Mouse (Mus musculus): ENCODE data around the gene Uchl5. TPM values are rescaled to one million over a fixed set of nuclear protein-coding genes. Genes with fewer than 3 reads are reported as not detected.

Gene Uchl5
- polyA plus RNA-seq, 1 experiment, result 5.0 TPM

DNA sequence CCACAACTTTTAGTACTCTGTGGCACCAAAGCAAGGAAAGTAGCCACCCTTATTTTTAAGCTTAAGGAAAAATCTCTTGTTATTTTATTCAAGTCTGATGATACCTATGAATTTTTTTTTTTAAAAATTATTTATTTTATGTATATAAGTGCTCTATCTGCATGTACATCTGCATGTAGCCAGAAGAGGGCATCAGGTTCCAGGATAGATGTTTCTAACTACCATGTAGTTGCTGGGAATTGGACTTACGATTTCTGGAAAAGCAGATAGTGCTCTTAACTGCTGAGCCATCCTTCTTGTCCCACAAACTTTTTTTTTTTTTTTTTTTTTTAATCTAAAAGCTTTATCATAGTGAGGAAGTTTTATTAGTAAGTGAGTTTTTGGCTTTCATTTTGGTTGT, 12.6 kb upstream of the Uchl5 start:
- DNase-seq, result no peak
- Histone ChIP-seq H3K27ac (ENCODE audit: control insufficient read depth, insufficient read depth, low read length) (no peak overlapping the region), H3K27me3 (ENCODE audit: control insufficient read depth, insufficient read depth, low read length) (no peaks in the 10 kb centered on the region), H3K36me3 (ENCODE audit: control insufficient read depth, insufficient read depth, low read length) (no peaks in the 10 kb centered on the region), H3K4me1 (replicated peaks; ENCODE audit: control insufficient read depth, insufficient read depth, low read length) (no peaks in the 10 kb centered on the region), H3K4me3 (ENCODE audit: control insufficient read depth, insufficient read depth, low read length) (no peak overlapping the region)
- WGBS, result 92% methylated on average over 1 of the region's 1 CpGs
- no peak for TF ChIP-seq CTCF (IDR thresholded peaks at IDR 0.05; ENCODE audit: borderline replicate concordance, control insufficient read depth, extremely low read depth, insufficient read depth, low read length, poor library complexity)
- TF ChIP-seq POLR2A (IDR thresholded peaks at IDR 0.05; ENCODE audit: control insufficient read depth, extremely low read depth, insufficient read depth, low read length, poor library complexity), result no peak

DNA sequence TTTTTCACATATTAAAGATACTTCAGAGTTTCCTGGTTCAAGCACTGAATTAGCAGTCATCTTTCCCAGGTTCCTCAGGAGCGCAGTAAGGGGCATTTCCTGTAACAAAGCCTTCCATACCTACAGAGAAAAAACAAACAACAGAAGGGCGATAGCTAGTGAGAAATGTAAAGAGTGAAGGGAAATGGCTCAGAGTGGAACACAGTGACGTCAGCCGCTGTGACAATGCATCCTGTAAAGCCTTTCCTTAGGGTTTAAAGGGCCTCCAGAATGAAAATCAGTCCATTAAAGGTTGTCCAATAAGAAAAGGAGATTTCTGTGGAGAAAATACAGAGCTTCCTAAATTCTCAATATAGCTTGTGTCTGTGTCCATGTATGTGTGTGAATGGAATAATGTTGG, 11.3 kb upstream of the Uchl5 start:
- no peak overlapping the region for H3K27ac ChIP-seq (ENCODE audit: control insufficient read depth, insufficient read depth, low read length)
- no peaks in the 10 kb centered on the region for H3K36me3 ChIP-seq (ENCODE audit: control insufficient read depth, insufficient read depth, low read length)
- DNase-seq, result no peak
- no peaks in the 10 kb centered on the region for H3K27me3 ChIP-seq (ENCODE audit: control insufficient read depth, insufficient read depth, low read length)
- no peak for TF ChIP-seq POLR2A (IDR thresholded peaks at IDR 0.05; ENCODE audit: control insufficient read depth, extremely low read depth, insufficient read depth, low read length, poor library complexity)
- TF ChIP-seq CTCF (IDR thresholded peaks at IDR 0.05; ENCODE audit: borderline replicate concordance, control insufficient read depth, extremely low read depth, insufficient read depth, low read length, poor library complexity), result no peak
- H3K4me1 ChIP-seq (replicated peaks; ENCODE audit: control insufficient read depth, insufficient read depth, low read length), result no peaks in the 10 kb centered on the region
- no peak overlapping the region for H3K4me3 ChIP-seq (ENCODE audit: control insufficient read depth, insufficient read depth, low read length)
- WGBS, result 97% methylated on average over 4 of the region's 4 CpGs

DNA sequence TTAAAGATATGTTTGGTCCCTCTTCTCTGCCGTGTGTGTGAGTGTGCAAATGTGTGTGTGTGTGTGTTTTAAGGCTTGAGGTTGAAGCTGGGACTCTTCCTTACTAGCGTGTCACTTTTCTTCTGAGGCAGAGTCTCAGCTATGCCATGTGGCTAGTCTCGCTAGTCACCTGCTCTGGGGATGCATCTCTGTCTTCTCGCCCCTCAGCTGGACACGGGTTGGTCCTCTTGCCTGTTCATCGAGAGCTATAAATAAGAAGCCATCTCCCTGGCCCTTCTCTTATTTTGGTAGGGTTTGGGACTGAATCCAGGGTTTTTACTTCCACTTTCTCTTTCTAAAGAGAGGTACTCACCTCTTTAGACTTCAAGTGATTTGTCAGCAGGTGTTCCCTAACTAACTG, 10.8 kb upstream of the Uchl5 start:
- no peaks in the 10 kb centered on the region for H3K36me3 ChIP-seq (ENCODE audit: control insufficient read depth, insufficient read depth, low read length)

DNA sequence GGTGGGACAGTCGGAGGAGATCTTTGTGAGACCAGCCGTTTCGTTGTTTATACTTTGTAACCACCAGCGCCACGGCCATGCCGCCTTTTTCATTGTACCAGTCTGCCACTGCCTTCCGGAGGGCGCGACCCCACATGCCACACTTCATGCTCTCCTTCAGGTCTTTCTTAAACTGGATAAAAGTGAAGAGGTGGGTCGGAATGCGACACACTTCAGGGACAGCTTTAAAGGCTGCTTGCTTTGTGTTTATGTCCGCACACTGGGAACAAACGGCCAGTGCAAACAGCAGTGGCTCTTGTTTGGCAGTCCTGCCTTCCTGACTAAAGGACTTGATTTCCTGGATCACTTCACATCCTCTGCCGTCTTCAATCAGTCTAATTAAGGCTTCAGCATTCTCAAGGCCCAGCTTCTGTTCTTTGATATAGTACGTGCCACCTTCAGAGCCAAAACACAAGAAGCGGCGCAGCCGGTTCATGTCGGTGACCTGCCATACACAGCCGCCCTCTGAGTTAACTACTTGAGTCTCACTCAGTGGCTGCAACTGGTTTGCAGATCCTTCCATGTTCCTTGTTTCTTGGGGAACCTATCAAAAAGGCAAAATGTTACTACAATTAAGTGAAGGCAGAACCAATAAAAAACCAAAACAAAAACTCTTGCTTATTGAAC, 6.5 kb upstream of the Uchl5 start:
- DNase-seq, result no peak
- Histone ChIP-seq H3K4me1 (replicated peaks; ENCODE audit: control insufficient read depth, insufficient read depth, low read length) (no peaks in the 10 kb centered on the region), H3K27ac (ENCODE audit: control insufficient read depth, insufficient read depth, low read length) (no peak overlapping the region), H3K27me3 (ENCODE audit: control insufficient read depth, insufficient read depth, low read length) (no peaks in the 10 kb centered on the region), H3K4me3 (ENCODE audit: control insufficient read depth, insufficient read depth, low read length) (no peak overlapping the region), H3K36me3 (ENCODE audit: control insufficient read depth, insufficient read depth, low read length) (no peaks in the 10 kb centered on the region)
- 96% methylated on average over 20 of the region's 20 CpGs for WGBS
- TF ChIP-seq POLR2A (IDR thresholded peaks at IDR 0.05; ENCODE audit: control insufficient read depth, extremely low read depth, insufficient read depth, low read length, poor library complexity), result no peak
- TF ChIP-seq CTCF (IDR thresholded peaks at IDR 0.05; ENCODE audit: borderline replicate concordance, control insufficient read depth, extremely low read depth, insufficient read depth, low read length, poor library complexity), result no peak

More for the DNA sequence above, 10.8 kb upstream of the Uchl5 start:
- no peak overlapping the region for H3K27ac ChIP-seq (ENCODE audit: control insufficient read depth, insufficient read depth, low read length)
- WGBS, result 82% methylated on average over 6 of the region's 6 CpGs
- DNase-seq, result no peak
- no peaks in the 10 kb centered on the region for H3K4me1 ChIP-seq (replicated peaks; ENCODE audit: control insufficient read depth, insufficient read depth, low read length)
- H3K4me3 ChIP-seq (ENCODE audit: control insufficient read depth, insufficient read depth, low read length), result no peak overlapping the region
- TF ChIP-seq POLR2A (IDR thresholded peaks at IDR 0.05; ENCODE audit: control insufficient read depth, extremely low read depth, insufficient read depth, low read length, poor library complexity), result no peak
- no peak for TF ChIP-seq CTCF (IDR thresholded peaks at IDR 0.05; ENCODE audit: borderline replicate concordance, control insufficient read depth, extremely low read depth, insufficient read depth, low read length, poor library complexity)
- H3K27me3 ChIP-seq (ENCODE audit: control insufficient read depth, insufficient read depth, low read length), result no peaks in the 10 kb centered on the region

DNA sequence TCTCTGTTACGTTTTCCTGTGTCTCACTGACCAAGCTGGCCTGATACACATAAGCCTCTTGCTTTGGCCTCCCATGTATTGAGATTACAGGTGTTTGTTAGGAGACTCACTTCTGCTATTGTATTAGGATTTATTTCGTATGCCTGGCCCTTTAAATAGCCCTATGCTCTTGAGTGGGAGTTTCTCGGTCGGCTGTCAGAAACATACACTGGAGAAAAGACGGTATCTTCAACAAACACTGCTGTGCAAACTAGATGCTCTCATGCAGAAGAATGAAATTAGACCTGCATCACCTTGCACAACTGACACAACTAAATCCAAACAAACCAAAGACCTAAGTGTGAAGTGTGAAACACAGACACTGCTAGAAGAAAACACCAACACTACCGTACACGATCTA, 4.0 kb upstream of the Uchl5 start:
- H3K4me1 ChIP-seq (replicated peaks; ENCODE audit: control insufficient read depth, insufficient read depth, low read length), result peaks cover 3% of the 10 kb centered on the region; the same call in 1 of the 2 replicates
- H3K4me3 ChIP-seq (ENCODE audit: control insufficient read depth, insufficient read depth, low read length), result no peak overlapping the region
- H3K27me3 ChIP-seq (ENCODE audit: control insufficient read depth, insufficient read depth, low read length), result no peaks in the 10 kb centered on the region
- WGBS, result 94% methylated on average over 7 of the region's 7 CpGs
- no peak for DNase-seq
- TF ChIP-seq CTCF (IDR thresholded peaks at IDR 0.05; ENCODE audit: borderline replicate concordance, control insufficient read depth, extremely low read depth, insufficient read depth, low read length, poor library complexity) (no peak), POLR2A (IDR thresholded peaks at IDR 0.05; ENCODE audit: control insufficient read depth, extremely low read depth, insufficient read depth, low read length, poor library complexity) (no peak)
- no peaks in the 10 kb centered on the region for H3K36me3 ChIP-seq (ENCODE audit: control insufficient read depth, insufficient read depth, low read length)
- no peak overlapping the region for H3K27ac ChIP-seq (ENCODE audit: control insufficient read depth, insufficient read depth, low read length)

DNA sequence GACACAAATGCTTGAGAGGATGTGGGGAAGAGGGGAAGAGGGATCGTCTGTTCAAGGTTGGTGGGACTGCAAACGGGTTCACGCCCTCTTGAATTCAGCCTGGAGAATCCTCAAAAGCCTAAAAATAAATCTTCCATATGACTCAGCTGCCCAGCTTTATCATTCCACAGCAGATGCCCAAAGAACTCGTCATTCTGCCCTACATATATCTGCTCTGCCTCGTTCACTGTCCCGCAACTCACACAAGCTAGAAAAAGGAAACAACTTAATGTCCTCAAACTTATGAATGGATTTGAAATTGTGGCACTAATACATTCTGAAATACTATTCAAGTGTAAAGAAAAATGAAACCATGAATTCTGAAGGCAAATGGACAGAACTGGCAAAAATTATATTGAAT, 3.2 kb upstream of the Uchl5 start:
- DNase-seq, result no peak
- H3K4me3 ChIP-seq (ENCODE audit: control insufficient read depth, insufficient read depth, low read length), result no peak overlapping the region
- peaks cover 3% of the 10 kb centered on the region; the same call in 1 of the 2 replicates for H3K4me1 ChIP-seq (replicated peaks; ENCODE audit: control insufficient read depth, insufficient read depth, low read length)
- no peak overlapping the region for H3K27ac ChIP-seq (ENCODE audit: control insufficient read depth, insufficient read depth, low read length)
- no peaks in the 10 kb centered on the region for H3K36me3 ChIP-seq (ENCODE audit: control insufficient read depth, insufficient read depth, low read length)
- WGBS, result 81% methylated on average over 6 of the region's 6 CpGs
- TF ChIP-seq CTCF (IDR thresholded peaks at IDR 0.05; ENCODE audit: borderline replicate concordance, control insufficient read depth, extremely low read depth, insufficient read depth, low read length, poor library complexity), result no peak
- H3K27me3 ChIP-seq (ENCODE audit: control insufficient read depth, insufficient read depth, low read length), result no peaks in the 10 kb centered on the region
